Mouse (Mus musculus): ENCODE results near the gene Dlx5.

Gene Dlx5

DNA sequence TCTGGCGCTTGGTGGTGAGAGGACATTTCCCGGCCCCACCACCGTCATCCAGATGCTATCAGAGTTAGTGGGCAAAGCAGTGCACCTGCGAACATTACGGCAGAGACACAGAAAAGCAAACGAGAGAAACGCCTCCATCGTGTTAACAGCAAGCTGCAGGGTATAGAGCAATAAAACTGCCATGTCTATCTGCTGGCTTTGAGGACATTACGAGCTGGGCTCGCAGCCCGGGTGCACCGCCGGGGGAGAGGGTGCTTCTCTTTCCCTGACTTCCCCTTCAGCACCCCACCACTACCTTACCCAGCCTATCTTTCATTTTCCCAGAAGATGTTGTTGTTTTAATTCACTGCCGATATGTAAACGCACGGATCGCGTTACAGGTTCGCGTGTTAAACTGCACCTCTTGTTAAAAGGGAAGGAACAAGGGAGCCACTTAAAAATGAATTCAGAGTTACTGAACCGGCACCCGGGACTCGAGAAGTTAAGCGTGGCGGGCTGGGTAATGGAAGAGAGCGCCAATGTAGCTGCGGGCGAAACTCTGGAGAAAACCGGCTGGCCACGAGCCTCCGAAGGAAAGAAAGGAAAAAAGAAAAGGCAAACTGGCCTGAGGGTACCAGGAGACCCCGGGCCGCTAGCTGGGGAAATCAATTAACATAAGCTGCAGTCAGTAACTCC is 21.3 kb downstream of the Dlx5 start:
- in situ Hi-C loops (cut with MboI, MseI), result no loop called here

DNA sequence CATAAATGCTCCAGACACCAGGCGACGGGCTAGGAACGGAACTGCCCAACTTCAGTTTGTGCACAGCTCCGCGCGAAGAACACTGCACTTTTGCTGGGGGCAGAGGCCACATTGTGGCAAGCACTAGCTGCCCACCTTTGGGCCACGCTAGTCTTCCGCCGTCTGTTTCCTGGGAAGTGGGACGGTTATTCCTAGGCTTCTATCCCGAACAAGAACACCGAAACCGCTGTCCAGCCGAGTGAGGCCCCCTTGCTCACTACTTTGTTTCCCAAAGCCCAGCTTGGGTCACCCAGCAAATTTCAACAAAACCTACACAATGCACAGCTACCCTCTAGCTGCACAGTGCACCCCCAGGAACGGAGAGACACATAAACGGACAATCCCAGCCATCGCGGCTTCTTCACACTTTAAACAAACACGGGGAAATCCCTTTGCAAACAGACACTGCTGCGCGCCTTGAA is 21.9 kb downstream of the Dlx5 start:
- in situ Hi-C loops (cut with MboI, MseI), result no loop called here

DNA sequence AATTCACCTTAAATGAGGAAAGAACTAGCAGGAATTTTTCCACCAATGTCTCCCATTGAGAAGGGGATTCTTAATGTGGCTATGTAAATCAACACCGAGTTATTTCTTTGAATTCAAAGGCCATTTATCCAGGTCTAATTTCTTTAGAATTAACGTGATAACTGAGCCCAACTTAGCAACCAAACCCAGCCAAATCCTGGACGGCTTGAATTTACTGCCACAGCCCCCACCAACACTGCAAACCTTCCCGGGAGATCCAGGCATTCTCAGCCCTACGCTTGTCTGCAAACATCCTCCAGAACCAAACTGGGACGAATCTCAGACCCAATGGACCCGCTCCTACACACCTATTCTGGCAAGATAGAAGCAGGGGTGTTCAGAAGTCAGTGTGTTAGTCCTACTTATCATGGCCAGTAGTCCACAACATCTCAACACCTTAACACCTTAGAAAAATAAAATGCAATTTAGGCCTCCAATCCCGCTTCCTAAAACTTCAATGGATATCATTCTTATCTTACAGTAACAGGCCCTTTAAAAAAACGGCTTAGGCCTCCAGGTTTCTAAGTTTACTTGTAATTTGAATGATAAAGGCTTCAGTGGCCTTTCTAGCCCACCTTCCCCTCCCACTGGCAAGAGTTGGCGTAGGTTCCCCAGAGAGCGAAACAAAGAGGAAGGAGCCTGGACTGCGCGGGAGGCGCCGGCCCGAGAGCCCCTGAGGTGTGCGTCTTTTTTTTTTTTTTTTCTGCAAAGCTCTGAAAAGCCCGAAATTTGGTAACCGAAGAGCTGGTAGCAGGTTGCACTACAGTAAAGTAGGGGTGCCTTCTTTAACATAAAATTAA is 22.6 kb downstream of the Dlx5 start:
- in situ Hi-C loops (cut with MboI, MseI), result no loop called here

DNA sequence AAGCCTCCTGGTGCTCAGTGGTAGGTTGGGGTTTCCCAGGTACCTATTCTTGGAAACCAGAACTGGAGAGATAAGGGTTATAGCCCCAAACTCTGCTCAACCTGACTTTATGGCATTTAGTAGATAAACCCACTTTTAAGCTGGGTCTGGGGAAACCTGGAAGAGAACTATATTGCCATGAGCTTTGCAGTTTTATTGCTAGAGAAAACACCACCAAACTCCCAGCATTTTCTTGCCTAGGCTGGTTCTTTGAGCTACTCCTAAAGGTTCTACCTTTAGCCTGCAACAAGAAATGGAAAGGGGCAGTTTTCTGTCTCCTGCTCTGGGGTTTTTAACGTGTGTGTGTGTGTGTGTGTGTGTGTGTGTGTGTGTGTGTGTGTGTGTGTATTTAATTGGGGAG is 23.3 kb downstream of the Dlx5 start:
- in situ Hi-C loops (cut with MboI, MseI), result no loop called here

DNA sequence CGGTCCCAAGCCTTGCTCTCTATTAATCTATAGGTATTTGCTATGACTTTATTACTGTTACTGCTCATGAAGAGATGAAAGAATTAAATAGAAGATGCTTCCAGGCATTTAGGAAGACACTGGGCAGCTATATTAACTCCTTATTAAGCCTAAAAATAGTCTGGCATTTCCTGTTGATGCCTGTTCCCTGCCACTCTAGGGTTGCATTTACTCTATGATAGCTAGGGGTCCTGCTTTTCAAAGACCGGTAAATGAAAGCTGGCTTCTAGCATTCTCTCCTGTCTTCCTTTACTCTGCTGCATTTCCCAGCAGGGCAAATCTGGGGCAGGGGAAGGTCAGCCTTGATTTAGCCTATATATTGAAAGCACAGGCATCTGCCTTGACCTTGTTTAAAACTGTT is 24.1 kb downstream of the Dlx5 start:
- in situ Hi-C loops (cut with MboI, MseI), result no loop called here

DNA sequence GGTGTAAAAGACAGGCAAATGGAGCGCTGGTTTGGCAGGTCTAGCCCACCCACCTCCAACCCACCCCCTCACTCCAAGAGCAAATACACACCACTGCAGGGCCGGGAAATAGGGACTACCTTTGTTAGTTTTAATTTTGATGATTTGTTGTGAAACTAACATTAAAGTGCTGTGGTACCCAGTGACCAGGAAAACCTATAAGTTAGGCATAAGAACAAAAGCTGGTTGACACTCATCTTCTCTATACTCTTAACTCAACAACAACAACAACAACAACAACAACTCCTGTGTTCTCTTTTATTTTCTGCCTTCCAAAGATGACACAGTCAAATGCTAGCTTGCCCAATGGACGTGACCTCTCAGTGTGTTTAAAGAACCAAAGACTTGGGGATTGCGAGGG is 25.0 kb downstream of the Dlx5 start:
- in situ Hi-C loops (cut with MboI, MseI), result no loop called here

DNA sequence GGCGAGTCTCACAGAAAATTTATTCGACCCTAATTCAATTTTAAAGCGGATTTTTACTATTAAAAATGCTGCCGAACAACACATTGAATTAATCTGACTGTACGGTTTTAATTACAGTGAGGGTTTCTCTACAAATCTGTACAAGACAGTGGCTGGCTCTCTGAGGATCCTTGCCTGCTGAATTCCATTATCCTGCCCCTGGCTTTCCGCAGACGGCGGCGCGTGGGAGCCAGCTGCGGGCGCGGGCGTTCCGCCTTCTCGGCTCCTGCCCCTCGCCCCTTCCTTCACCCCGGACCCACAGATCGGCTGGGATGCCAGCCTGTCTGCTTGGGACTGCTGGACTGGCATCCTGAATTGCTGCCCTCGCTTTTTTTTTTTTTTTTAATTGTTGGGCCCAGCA is 25.6 kb downstream of the Dlx5 start:
- in situ Hi-C loops (cut with MboI, MseI), result no loop called here

DNA sequence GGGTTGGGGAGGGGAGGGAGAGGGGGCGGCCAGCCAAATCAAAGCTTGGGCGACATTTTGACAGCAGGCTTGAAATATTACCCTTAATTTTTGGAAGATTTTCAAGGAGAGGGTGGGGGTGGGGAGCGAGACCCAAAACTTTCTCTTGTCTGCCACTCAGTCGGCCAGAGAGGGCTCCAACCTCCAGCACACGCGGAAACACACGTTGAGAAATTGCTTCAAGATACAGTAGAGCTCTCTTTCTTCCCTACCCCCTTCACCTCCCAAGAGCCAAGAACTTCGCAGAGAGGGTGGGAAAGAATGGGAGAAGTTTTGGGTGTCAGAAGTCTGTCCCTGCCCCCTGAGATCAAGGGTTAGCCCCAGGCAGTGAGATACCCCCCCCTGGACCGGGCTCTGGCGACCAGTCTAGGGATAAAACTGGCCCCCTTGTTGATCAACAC is 26.1 kb downstream of the Dlx5 start:
- in situ Hi-C loops (cut with MboI, MseI), result no loop called here

DNA sequence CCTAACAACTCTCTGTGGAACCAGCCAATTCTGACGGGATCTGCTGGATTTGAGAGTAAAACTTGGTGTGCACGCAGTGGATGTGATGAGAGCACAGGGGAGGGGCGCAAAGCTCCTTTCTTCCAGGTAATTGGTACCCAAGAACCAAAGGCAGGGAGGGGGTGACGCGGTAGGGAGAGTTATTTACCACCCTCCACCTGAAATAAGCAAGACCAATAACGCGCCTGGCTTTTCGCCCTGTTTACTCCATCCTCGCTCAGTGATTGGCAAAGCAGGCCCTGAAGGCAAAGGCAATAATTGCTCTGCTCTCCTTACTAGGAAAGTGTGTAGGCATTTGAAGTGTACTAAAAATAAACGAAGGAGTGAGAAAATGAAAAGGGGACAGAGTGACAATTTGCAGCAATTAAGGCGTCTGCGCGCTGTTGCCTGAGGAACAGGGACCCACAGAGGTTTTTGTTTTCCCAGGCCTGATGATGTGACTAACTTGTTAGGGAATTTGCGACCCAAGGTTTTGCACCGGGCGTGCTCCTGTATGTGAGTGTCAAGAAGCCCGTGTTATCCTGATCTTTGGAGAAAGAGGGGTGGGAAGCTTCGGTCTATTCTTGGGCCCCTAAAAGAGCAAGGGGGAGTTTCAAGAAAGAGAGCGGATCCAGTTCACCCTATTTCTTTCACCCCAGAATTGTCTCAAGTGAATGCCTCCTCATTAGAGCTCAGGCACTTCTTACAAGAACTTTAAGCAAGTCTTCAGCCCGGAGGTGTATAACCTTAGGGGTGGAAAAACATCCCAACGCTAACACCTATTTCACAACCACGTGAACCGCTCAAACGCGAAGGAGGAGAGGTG is 26.8 kb downstream of the Dlx5 start:
- in situ Hi-C loops (cut with MboI, MseI), result no loop called here

DNA sequence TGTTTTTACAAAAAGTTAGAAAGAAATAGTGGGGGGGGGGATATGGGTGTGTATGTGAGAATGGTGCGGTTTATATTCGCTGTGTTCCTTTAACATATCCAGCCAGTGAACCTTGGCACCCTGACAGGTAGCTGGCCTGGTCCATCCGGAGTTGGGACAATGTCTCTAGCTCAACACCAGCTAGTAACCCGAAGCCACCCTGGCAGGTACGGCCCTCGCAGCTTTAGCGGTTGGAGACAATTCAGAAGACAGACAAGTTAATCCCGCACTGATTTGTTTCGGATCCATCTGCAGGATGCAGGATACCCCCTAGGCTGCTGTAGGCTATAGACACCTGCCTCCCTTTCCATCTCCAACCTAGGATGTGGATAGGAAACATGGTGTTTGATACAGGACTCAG is 27.7 kb downstream of the Dlx5 start:
- in situ Hi-C loops (cut with MboI, MseI), result no loop called here

DNA sequence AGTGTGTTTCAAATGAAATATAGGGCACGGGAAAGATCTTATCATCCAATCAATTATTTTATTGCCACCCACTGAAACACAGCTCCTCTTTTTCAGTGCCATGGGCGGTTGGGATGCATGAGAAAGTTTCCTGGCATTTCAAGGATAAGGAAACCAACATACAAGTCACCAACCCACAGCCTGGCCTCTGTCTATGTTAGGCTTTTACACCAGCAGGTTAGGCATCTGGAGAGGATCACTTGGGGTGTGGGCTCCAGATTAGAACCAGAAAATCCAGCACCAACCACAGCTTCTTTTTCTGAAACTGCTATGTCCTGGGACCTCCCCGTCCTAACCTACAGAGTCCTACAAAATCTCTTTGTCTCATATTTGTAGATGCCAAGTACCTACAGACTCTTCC is 28.9 kb downstream of the Dlx5 start:
- in situ Hi-C loops (cut with MboI, MseI), result no loop called here

DNA sequence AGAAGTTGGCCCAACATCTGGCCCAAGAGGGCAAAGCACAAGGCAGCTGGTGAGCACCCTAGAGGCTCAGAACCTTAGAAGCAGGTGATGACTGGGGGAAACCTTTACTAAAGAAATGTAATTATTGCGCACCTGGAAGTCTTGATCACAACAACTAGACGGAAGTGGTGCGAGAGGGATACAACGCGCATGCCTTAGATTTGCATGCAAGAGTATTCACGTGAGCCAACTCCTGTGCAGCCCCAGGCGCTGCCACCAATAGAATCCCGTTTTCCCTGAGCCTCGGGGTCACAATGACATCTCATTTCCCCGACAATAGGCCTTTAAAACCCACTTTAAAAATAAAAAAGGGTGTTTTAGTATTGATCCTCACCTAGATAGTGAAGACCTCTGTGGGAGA is 30.7 kb downstream of the Dlx5 start:
- in situ Hi-C loops (cut with MboI, MseI), result no loop called here

DNA sequence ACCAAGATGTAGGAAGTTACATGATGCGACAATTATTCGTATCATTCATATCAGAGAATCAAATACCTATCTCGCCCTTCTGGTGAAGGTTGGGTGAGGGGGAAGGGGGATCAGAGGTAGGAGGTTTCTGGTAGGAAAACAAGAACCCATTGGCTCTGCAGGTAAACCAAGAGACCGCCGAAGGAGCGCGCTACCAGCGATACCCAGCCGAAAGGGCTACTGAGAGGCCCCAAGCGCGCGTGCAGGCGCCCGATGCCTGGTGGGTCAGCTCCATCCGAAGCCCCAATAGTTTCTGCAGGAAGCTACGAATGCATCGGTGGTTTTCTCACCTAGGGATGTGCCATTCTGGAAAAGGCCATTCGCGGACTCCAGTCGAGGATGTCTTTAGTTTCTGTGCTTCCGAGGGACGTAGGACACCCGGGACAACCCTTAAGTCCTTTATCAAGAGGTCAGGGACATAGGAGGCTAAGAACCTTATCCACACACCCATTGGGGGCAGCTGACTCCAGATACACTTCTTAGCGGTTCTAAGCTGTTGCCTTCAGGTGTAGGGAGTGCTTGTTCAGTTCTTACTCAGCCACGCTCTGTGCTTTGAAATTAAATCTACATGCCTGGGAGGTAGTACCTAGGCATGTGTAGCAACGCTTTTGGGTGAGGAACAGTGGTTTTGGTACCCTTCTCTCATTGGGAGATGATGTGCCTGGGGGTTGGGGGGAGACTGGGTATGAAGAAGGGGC is 31.4 kb downstream of the Dlx5 start:
- in situ Hi-C loops (cut with MboI, MseI), result no loop called here

DNA sequence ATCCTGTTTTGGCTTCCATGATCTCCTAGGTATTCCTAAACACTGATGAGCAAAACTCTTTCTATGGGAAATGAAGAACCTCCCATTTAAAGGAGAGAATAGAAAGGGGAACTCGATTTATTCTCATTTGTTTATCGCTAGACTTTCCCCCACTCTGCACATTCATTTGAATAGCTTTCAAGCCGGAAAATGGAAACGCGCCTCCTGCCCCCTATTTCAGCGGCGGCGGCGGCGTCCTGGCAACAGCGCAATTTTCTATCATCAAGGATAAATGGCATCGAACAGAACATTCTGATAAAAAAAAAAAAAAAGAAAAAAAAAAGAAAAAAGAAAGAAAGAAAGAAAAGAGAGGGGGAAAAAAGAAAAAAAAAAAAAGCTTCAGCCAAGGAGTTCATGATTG is 32.1 kb downstream of the Dlx5 start:
- in situ Hi-C loops (cut with MboI, MseI), result no loop called here

DNA sequence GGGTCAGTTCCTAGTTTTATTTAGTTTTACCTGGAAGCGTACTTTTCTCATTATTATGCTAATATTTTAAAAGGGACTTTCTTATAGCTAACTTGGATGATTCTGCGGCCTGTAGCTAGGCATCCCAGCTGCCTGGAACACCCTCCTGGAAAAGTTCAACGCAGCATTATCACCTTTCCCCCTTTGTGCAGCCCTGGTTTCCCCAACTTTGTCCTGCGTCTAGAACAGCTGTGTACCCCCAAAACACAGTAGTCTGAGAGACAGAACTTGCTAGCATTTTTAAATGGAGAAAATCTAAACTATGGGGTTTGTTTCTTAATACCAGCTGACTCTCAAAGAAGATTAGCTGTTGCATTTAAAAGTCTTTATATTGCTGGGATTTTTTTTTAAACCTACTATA is 33.3 kb downstream of the Dlx5 start:
- in situ Hi-C loops (cut with MboI, MseI), result no loop called here

DNA sequence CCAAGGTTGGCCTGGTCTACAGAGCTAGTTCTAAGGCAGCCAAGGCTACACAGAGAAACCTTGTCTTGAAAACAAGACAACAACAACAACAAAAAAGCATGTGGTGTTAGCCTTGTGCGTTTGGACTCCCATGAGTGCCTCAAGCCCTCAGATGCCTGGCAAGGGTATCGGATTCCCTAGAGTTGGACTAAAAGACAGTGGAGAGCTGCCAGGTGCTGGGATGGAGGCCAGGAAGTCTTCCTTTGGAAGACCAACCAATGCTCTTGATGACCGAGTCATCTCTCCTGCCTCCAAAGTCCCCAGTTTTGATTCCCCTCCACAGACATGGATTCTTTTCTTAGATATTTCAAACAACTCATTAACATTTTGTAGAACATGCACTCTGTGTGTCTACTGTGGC is 48.6 kb downstream of the Dlx5 start:
- in situ Hi-C loops (cut with MboI, MseI), result loop anchor here (10.0 kb wide), 1 partner anchor 1102 kb away; no protein-coding TSS in a partner anchor

DNA sequence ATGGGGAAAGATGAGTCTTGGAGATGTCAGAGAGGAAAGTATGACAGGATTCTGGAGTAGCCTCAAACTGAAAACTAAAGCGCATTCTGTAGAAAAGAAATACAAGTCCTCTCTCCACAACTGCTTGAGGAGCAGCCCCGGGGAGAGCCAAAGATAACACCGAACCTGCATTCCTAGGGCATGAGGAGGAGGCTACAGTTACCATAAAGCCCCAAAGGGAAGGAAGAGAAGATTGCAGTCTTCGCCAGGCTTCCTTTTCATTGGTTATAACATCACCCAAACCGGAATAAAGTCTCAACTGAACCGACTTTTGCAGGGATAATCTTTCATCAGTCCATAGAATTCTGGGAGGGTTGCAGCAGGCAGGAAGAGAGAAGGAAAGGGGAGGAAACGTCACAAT is 51.4 kb downstream of the Dlx5 start:
- in situ Hi-C loops (cut with MboI, MseI), result loop anchor here (10.0 kb wide), 1 partner anchor 1104 kb away; no protein-coding TSS in a partner anchor

Data from T-helper 1 cell (primary cell).